Mouse (Mus musculus): ENCODE data around the gene Noct.

- TF ChIP-seq EP300 (IDR thresholded peaks at IDR 0.05) (no peak), CTCF (IDR thresholded peaks at IDR 0.05) (no peak)
These were observed 11.1 kb upstream of the Noct start for GRCm38 (mm10) chr3:51213111-51213510.

All from lung, postnatal 0 days (tissue).